Mouse (Mus musculus) cerebellum, adult 2 months (tissue): ENCODE data around the gene Guca1b.

Source experiments
- CTCF ChIP-seq: fragments of 200-500 bp; IDR thresholded peaks from 2 replicates; pipeline ENCODE4 v1.5.1; 2011; ENCODE audit warnings: low read depth, mild to moderate bottlenecking, control low read depth, low read length, moderate library complexity, borderline replicate concordance; ENCODE audit not compliant: insufficient read depth
- POLR2A ChIP-seq: fragments of 200-500 bp; IDR thresholded peaks from 2 replicates; pipeline ENCODE4 v1.6.1; 2011; ENCODE audit warnings: low read length, control low read depth, borderline replicate concordance; ENCODE audit not compliant: insufficient read depth

- TF ChIP-seq CTCF (no peak), POLR2A (no peak)
Measured at GRCm38 (mm10) chr17:47440359-47440890, 55.2 kb downstream of the Guca1b start.
